ENCODE assay signal across 12 mouse cellular contexts in genomic region chr13:63186642-63187041, GRCm38 (mm10).
DNase-seq lines count a peak whose midpoint lies in the region; ATAC-seq lines count a peak whose summit lies in the region.
"Had no signal": no experiment of that assay in that cellular context is flagged by ENCODE, and none has a peak within 500 bp of the region (broad histone marks: within the 10 kb centered on the region; RNA-seq: fewer than 3 reads in every experiment).

No protein-coding gene starts in this region.

- WGBS in heart, embryonic 14.5 days, result 75% methylated on average over 1 of the region's 1 CpGs
- WGBS in lung, embryonic 16.5 days, result 63% methylated on average over 1 of the region's 1 CpGs
- WGBS in limb, embryonic 10.5 days, result 83% methylated on average over 1 of the region's 1 CpGs
- WGBS in stomach, embryonic 16.5 days, result 50% methylated on average over 1 of the region's 1 CpGs

- DNase-seq in heart, adult 11 months, result no peak
- no peak for DNase-seq in lung, postnatal 14 days
- no peak for DNase-seq in limb, embryonic 10.5 days (ENCODE audit: low spot score)
- no peak for DNase-seq in layer of hippocampus, adult 9-10 months (ENCODE audit: low spot score)
- no peak for DNase-seq in cerebellum, postnatal 25 days
- DNase-seq: cerebellum, adult 11-12 months; layer of hippocampus, adult 9-11 months; lung, postnatal 10 days; retina, postnatal 1 day had no signal

- no peak for ATAC-seq in heart, embryonic 14.5 days (ENCODE audit: insufficient number of reproducible peaks, insufficient read depth, low FRiP score, low read depth)
- no peak for ATAC-seq in lung, embryonic 16.5 days (ENCODE audit: low read depth)
- no peak for ATAC-seq in stomach, embryonic 16.5 days (ENCODE audit: insufficient read depth, low FRiP score)

- peak overlapping the region; percentile 38 to 82 for H3K27ac ChIP-seq in heart, embryonic 14.5 days (replicated peaks in 1 of 2; ENCODE audit: control insufficient read depth in 1 of 2, insufficient read depth in 1 of 2, low read depth in 2 of 2, low read length in 2 of 2)
- peak overlapping the region; percentile 65 for H3K27ac ChIP-seq in lung, embryonic 16.5 days (ENCODE audit: low read length)
- peak overlapping the region; percentile 79 for H3K27ac ChIP-seq in limb, embryonic 10.5 days
- peak overlapping the region; percentile 83 for H3K27ac ChIP-seq in stomach, embryonic 16.5 days (ENCODE audit: low read length)

- H3K9me3 ChIP-seq in heart, embryonic 14.5 days (ENCODE audit: control insufficient read depth, low read length), result no peaks in the 10 kb centered on the region
- H3K9me3 ChIP-seq in lung, embryonic 16.5 days (ENCODE audit: control insufficient read depth, low read length), result no peaks in the 10 kb centered on the region
- no peaks in the 10 kb centered on the region for H3K9me3 ChIP-seq in limb, embryonic 10.5 days (replicated peaks)
- no peaks in the 10 kb centered on the region for H3K9me3 ChIP-seq in stomach, embryonic 16.5 days (replicated peaks; ENCODE audit: control insufficient read depth, low read length)

- H3K9ac ChIP-seq in heart, embryonic 14.5 days (ENCODE audit: low read length), result 0 out of 2 replicates have a peak overlapping the region, but pooled peaks have one; percentile 30
- H3K9ac ChIP-seq in lung, embryonic 16.5 days (ENCODE audit: low read length), result no peak overlapping the region
- no peak overlapping the region for H3K9ac ChIP-seq in stomach, embryonic 16.5 days (ENCODE audit: low read length)

- no peaks in the 10 kb centered on the region for H3K27me3 ChIP-seq in heart, embryonic 14.5 days (ENCODE audit: control insufficient read depth, insufficient read depth, low read length)
- H3K27me3 ChIP-seq in lung, embryonic 16.5 days (ENCODE audit: control insufficient read depth, insufficient read depth, low read depth, low read length), result no peaks in the 10 kb centered on the region
- H3K27me3 ChIP-seq in limb, embryonic 10.5 days (ENCODE audit: low read depth, poor library complexity, severe bottlenecking), result no peaks in the 10 kb centered on the region
- H3K27me3 ChIP-seq in stomach, embryonic 16.5 days (ENCODE audit: control insufficient read depth, insufficient read depth, low read length), result no peaks in the 10 kb centered on the region

- H3K36me3 ChIP-seq in heart, embryonic 14.5 days (ENCODE audit: control insufficient read depth, insufficient read depth, low read length), result no peaks in the 10 kb centered on the region
- no peaks in the 10 kb centered on the region for H3K36me3 ChIP-seq in lung, embryonic 16.5 days (ENCODE audit: control insufficient read depth, insufficient read depth, low read length)
- no peaks in the 10 kb centered on the region for H3K36me3 ChIP-seq in limb, embryonic 10.5 days
- H3K36me3 ChIP-seq in stomach, embryonic 16.5 days (ENCODE audit: control insufficient read depth, insufficient read depth, low read length), result no peaks in the 10 kb centered on the region

- no peak overlapping the region for H3K4me2 ChIP-seq in heart, embryonic 14.5 days (ENCODE audit: low read length)
- H3K4me2 ChIP-seq in lung, embryonic 16.5 days (ENCODE audit: low read depth, low read length), result no peak overlapping the region
- H3K4me2 ChIP-seq in stomach, embryonic 16.5 days (ENCODE audit: low read depth, low read length), result no peak overlapping the region

- no peak overlapping the region for H3K4me3 ChIP-seq in heart, embryonic 14.5 days (ENCODE audit: control insufficient read depth in 1 of 2, insufficient read depth in 1 of 2, low read depth in 1 of 2, low read length in 2 of 2)
- H3K4me3 ChIP-seq in lung, embryonic 16.5 days (ENCODE audit: low read length), result no peak overlapping the region
- no peak overlapping the region for H3K4me3 ChIP-seq in limb, embryonic 10.5 days
- no peak overlapping the region for H3K4me3 ChIP-seq in stomach, embryonic 16.5 days (replicated peaks; ENCODE audit: low read length)

- H3K4me1 ChIP-seq in heart, embryonic 14.5 days (ENCODE audit: control insufficient read depth in 2 of 2, insufficient read depth in 2 of 2, low read length in 2 of 2), result peaks cover 20 to 22% of the 10 kb centered on the region in 2 experiments
- peaks cover 16% of the 10 kb centered on the region for H3K4me1 ChIP-seq in lung, embryonic 16.5 days (replicated peaks; ENCODE audit: control insufficient read depth, insufficient read depth, low read length)
- peaks cover 48% of the 10 kb centered on the region for H3K4me1 ChIP-seq in limb, embryonic 10.5 days
- peaks cover 31% of the 10 kb centered on the region for H3K4me1 ChIP-seq in stomach, embryonic 16.5 days (ENCODE audit: control insufficient read depth, insufficient read depth, low read length)
